Mouse (Mus musculus): ENCODE measurements around the gene Vstm2l. TPM values are rescaled to one million over a fixed set of nuclear protein-coding genes. Genes with fewer than 3 reads are reported as not detected.

The Vstm2l gene
- polyA plus RNA-seq, 1 experiment from 2014 or later, result not detected

Other genes starting within 250 kb of the Vstm2l start
- 31.5 and 35.4 TPM in 2 replicates for gene Ctnnbl1, start 177.3 kb upstream of the Vstm2l start, polyA plus RNA-seq (2015; fragmentation: Nextera tagmentation; extraction: Ambion mirVana)
- gene Tti1, start 113.8 kb downstream of the Vstm2l start, polyA plus RNA-seq (2015; fragmentation: Nextera tagmentation; extraction: Ambion mirVana), result 22.1 and 24.5 TPM in 2 replicates
- 26.7 and 27.4 TPM in 2 replicates for gene Rprd1b, start 113.8 kb downstream of the Vstm2l start, polyA plus RNA-seq (2015; fragmentation: Nextera tagmentation; extraction: Ambion mirVana)
- gene Tgm2, start 231.8 kb downstream of the Vstm2l start, polyA plus RNA-seq (2015; fragmentation: Nextera tagmentation; extraction: Ambion mirVana), result 218 and 237 TPM in 2 replicates